Mouse (Mus musculus) heart, postnatal 4 days (tissue): ENCODE measurements at regions not wholly inside any gene's neighbourhood (a gene's known extent, or its start where the extent isn't known, plus 50 kb on each side); places are given as distances from the start of the nearest gene placed in this dataset.
A peak's percentile ranks its signal among the peaks of the same experiment; 100 is the strongest.
"Not testable (repeated sequence)": the region's sequence is repeated elsewhere in the genome, so short reads cannot be mapped to it uniquely, and the experiment has no call there.

Experiments used
- DNase-seq: peaks from one replicate; pipeline ENCODE4 v3.0.0; 2021

- DNase-seq = not testable (repeated sequence)
Measured at GRCm38 (mm10) chr3:96374343-96374624, 77.8 kb downstream of the BC107364 start.

GRCm38 (mm10) chr3:96373600-96374342 is 78.3 kb downstream of the BC107364 start:
- not testable (repeated sequence) for DNase-seq

GRCm38 (mm10) chr3:96362581-96362980 is 68.8 kb upstream of the Fcgr1 start:
- peak; percentile 2 for DNase-seq

DNA sequence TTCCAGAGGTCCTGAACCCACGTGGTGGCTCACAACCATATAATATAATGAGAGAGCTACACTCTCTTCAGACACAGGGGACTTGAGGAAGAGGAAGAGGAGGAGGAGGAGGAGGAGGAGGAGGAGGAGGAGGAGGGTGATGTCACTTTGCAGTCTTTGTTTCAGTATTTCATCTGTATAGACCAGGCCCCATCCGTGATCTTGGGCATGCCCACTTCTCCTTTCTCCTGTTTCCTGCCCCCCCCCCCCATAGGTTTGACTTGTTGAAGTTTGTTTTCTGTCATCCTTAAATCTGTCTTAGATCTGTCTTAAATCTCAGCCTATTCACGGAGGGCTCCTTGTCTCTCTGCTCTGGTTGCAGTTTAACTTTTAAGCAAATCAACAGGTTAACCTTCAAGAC is 67.0 kb upstream of the Fcgr1 start:
- DNase-seq = peak; percentile 0

GRCm38 (mm10) chr3:96360214-96360536 is 66.4 kb upstream of the Fcgr1 start:
- DNase-seq = not testable (repeated sequence)

- not testable (repeated sequence) for DNase-seq
Measured at GRCm38 (mm10) chr3:96359507-96360213, 65.9 kb upstream of the Fcgr1 start.

GRCm38 (mm10) chr3:96351623-96352022 is 57.9 kb upstream of the Fcgr1 start:
- not testable (repeated sequence) for DNase-seq

DNA sequence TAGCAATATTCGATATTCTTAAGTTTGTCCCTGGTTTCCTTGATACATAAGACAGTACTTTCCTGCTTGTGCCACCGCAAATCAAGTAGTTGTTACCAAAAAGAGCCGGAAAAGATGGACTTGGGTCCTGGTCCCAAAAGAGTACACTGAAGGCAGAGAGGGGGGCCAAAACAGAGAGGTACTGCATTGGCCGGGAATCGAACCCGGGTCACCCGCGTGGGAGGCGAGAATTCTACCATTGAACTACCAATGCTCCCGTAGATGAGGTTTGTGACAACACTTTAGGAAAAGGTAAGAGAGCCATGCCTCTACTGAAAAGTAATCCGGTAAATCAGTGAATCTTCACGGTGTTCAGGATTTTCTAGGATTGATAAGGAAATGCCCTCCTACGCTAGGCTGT is 57.2 kb upstream of the Fcgr1 start:
- DNase-seq = not testable (repeated sequence)

GRCm38 (mm10) chr3:96346543-96346942 is 52.8 kb upstream of the Fcgr1 start:
- not testable (repeated sequence) for DNase-seq

DNA sequence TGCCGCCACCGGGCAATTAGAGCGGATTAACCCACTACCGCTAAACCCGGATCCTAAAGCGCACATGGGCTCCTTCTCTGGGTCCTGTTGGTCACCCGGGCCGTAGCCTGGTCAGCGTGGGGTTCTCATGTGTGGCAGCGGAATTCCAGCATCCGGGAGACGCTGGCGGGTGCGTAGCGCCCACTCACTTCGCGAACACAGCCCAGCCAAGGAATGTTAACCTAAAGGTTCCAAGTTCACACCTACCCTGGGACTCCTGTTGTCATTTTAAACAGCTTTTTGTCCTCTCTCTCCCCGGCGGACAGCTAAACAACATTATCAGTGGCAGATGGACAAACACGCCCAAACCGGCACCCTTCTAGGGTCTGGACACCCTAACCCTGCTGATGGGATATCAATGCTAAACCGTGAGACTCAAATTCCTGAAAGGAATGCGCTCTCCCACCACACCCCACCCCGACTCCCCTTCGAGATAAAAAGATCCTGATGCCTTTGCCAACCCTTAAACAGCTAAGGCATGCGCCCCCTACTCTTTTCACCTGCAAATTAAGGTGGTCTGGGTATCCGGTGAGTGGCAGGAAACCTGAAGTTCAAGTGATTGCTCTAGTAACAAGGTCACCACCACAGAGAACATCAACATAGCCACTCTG is 49.8 kb upstream of the Fcgr1 start:
- DNase-seq = no peak
